Mouse (Mus musculus): ENCODE data around the gene Exoc8.

DNA sequence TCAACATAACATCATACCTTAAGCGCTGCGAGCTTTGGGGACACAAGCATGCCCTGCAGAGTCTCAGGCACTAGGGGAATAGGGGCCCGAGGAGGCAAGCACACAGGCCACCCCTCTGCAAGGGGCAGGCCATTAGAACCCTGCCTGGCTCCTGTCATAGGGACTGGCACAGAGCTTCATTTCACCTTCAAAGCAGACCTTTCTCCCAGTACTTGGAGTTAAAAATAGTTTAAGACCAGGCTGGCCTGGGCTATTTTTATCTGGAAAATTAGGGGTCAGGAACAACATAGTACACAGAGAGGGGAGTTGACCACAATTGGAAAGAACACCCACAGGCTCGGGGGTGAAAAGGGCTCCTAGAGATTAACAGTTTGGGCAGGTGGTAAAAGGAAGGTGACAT is 39.8 kb upstream of the Exoc8 start:
- TF ChIP-seq POLR2A (IDR thresholded peaks at IDR 0.05; ENCODE audit: insufficient read depth, low read depth, low read length) (no peak), CTCF (IDR thresholded peaks at IDR 0.05; ENCODE audit: insufficient read depth, low read depth, low read length) (no peak)
